Comparison of ENCODE assay signal across 8 mouse cellular contexts in the genomic region with DNA sequence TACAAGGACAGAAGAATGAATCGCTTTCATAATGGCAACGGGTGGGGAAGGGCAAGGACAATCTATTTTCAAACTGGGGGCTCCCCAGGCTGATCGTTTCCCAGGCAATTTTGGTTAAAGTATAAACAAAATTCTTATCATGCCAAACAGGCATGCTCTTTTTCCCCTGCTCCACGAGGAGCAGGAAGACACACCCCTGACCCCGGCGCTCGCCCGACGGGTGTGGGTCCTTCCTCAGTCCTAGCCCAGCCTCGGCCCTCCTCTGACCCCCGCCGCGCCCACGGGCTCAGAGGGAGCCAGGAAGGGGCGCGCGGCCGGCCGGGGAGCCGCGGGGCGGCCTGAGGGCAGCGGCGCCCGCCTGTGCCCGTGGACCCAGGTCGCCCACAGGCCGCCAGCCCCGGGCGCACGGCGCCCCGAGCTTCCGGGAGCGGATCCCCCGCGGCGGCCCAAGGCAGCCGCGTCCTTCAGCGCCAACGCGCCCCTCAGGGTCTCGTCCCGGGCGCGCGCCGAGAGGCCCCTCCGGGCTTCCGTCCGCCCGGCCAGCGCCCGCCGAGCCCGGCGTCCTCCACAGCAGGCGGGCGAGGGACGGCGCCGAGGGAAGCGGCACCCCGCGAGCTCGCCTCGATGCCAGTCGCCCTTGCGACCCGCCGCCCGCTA. TPM values are rescaled to one million over a fixed set of nuclear protein-coding genes. Genes with fewer than 3 reads are reported as not detected.
A peak's percentile ranks its signal among the peaks of the same experiment; 100 is the strongest.
DNase-seq lines count a peak whose midpoint lies in the region; ATAC-seq and TF ChIP-seq lines count a peak whose summit lies in the region.

No protein-coding gene starts in this region.

- WGBS in forebrain, embryonic 14.5 days: 0% methylated on average over 37 of the region's 73 CpGs
- under 1% methylated on average over 73 of the region's 73 CpGs for WGBS in limb, embryonic 10.5 days

- peak; percentile 90 for ATAC-seq in forebrain, embryonic 14.5 days
- ATAC-seq in megakaryocyte-erythroid progenitor cell, adult 5-6 weeks (replicated peaks; ENCODE audit: low FRiP score, low TSS enrichment, poor library complexity, severe bottlenecking): peak; percentile 88

- TF ChIP-seq POLR2A in testis, adult 2 months (IDR thresholded peaks at IDR 0.05; ENCODE audit: control insufficient read depth, low read depth, low read length): no peak

- H3K4me3 ChIP-seq in brown adipose tissue, adult 24 weeks (ENCODE audit: insufficient read depth, low read depth, low read length): peak overlapping the region; percentile 83
- H3K4me3 ChIP-seq in forebrain, embryonic 14.5 days (ENCODE audit: low read depth, low read length): peak overlapping the region; percentile 89
- peak overlapping the region; percentile 97 for H3K4me3 ChIP-seq in limb, embryonic 10.5 days
- H3K4me3 ChIP-seq in testis, adult 2 months (ENCODE audit: control insufficient read depth, low read depth, low read length): peak overlapping the region; percentile 75

- H3K9me3 ChIP-seq in forebrain, embryonic 14.5 days (replicated peaks; ENCODE audit: control insufficient read depth, low read length): no peaks in the 10 kb centered on the region
- no peaks in the 10 kb centered on the region for H3K9me3 ChIP-seq in limb, embryonic 10.5 days (replicated peaks)

- DNase-seq in frontal cortex, postnatal 10 days (ENCODE audit: low spot score in 2 of 2): peak; percentile 23 to 44
- DNase-seq in frontal cortex, adult 2 months (ENCODE audit: extremely low spot score in 1 of 2, low spot score in 1 of 2): no peak
- DNase-seq in forebrain, embryonic 14.5 days (ENCODE audit: low spot score): peak; percentile 20
- peak; percentile 76 for DNase-seq in heart, postnatal 4 days
- peak; percentile 69 for DNase-seq in limb, embryonic 10.5 days (ENCODE audit: low spot score)

- TF ChIP-seq CTCF in testis, adult 2 months (IDR thresholded peaks at IDR 0.05; ENCODE audit: control insufficient read depth, insufficient read depth, insufficient replicate concordance, low read depth, low read length): no peak

- no peaks in the 10 kb centered on the region for H3K27me3 ChIP-seq in forebrain, embryonic 14.5 days (replicated peaks; ENCODE audit: control insufficient read depth, insufficient read depth, low read length)
- H3K27me3 ChIP-seq in limb, embryonic 10.5 days (ENCODE audit: low read depth, poor library complexity, severe bottlenecking): no peaks in the 10 kb centered on the region
- no peaks in the 10 kb centered on the region for H3K27me3 ChIP-seq in testis, adult 2 months (ENCODE audit: control insufficient read depth, insufficient read depth, low read length)

- H3K4me2 ChIP-seq in forebrain, embryonic 14.5 days (ENCODE audit: low read length): peak overlapping the region; percentile 76

- peak overlapping the region; percentile 99 for H3K27ac ChIP-seq in brown adipose tissue, adult 24 weeks (replicated peaks; ENCODE audit: low read depth, low read length)
- peak overlapping the region; percentile 87 for H3K27ac ChIP-seq in forebrain, embryonic 14.5 days (ENCODE audit: low read depth, low read length)
- peak overlapping the region; percentile 92 for H3K27ac ChIP-seq in limb, embryonic 10.5 days
- H3K27ac ChIP-seq in testis, adult 2 months (ENCODE audit: control insufficient read depth, insufficient read depth, low read depth, low read length): peak overlapping the region; percentile 77

- peaks cover 9% of the 10 kb centered on the region; the same call in 1 of the 2 replicates for H3K4me1 ChIP-seq in brown adipose tissue, adult 24 weeks (ENCODE audit: control insufficient read depth, insufficient read depth, insufficient read length, low read length)
- peaks cover 5% of the 10 kb centered on the region; the same call in 1 of the 2 replicates for H3K4me1 ChIP-seq in forebrain, embryonic 14.5 days (ENCODE audit: control insufficient read depth, insufficient read depth, low read length)
- peaks cover 8% of the 10 kb centered on the region for H3K4me1 ChIP-seq in limb, embryonic 10.5 days
- no peaks in the 10 kb centered on the region; the same call in 1 of the 2 replicates for H3K4me1 ChIP-seq in testis, adult 2 months (ENCODE audit: control insufficient read depth, insufficient read depth, low read length)

- H3K9ac ChIP-seq in forebrain, embryonic 14.5 days (ENCODE audit: low read length): peak overlapping the region; percentile 93

- H3K36me3 ChIP-seq in forebrain, embryonic 14.5 days (ENCODE audit: control insufficient read depth, insufficient read depth, low read length): no peaks in the 10 kb centered on the region
- H3K36me3 ChIP-seq in limb, embryonic 10.5 days: no peaks in the 10 kb centered on the region
- no peaks in the 10 kb centered on the region for H3K36me3 ChIP-seq in testis, adult 2 months (ENCODE audit: control insufficient read depth, insufficient read depth, low read length)

RNA-seq across cellular contexts. Expression of gene 4931406P16Rik, which starts 0.4 kb away (rescaled TPM):
- polyA plus RNA-seq in frontal cortex, adult 2 months (2012; rRNA removed): 26.9 and 32.3 TPM in 2 replicates
- polyA plus RNA-seq in brown adipose tissue, adult 24 weeks (2012; ENCODE audit: insufficient read depth, insufficient read length, missing spikeins): 19.2 and 24.8 TPM in 2 replicates
- polyA plus RNA-seq in forebrain, embryonic 14.5 days (2014; fragmentation: Nextera tagmentation; extraction: Ambion mirVana): 25.3 and 31.2 TPM in 2 replicates
- 10 to 100 TPM; 85.5 to 89.9 TPM for total RNA-seq in heart, postnatal 4 days (2021)
- polyA plus RNA-seq in limb, embryonic 10.5 days (2016; fragmentation: Nextera tagmentation; extraction: Ambion mirVana): 22.8 and 27.2 TPM in 2 replicates
- total RNA-seq in megakaryocyte-erythroid progenitor cell, adult 5-6 weeks (2014; fragmentation: Nextera tagmentation): 18.1 and 31.2 TPM in 2 replicates
- 16.2 and 20.3 TPM in 2 replicates for total RNA-seq in megakaryocyte-erythroid progenitor cell, adult 5-6 weeks (2017)
- 16.3 and 17.6 TPM in 2 replicates for polyA plus RNA-seq in testis, adult 2 months (2012; rRNA removed)

Comparison
In these comparisons a context has a peak if more than half of its experiments do, and no peak if none do; other contexts are left out.
1. DNase-seq: peak in frontal cortex, postnatal 10 days (2 of 2), forebrain, embryonic 14.5 days (single experiment), heart, postnatal 4 days (single experiment) and limb, embryonic 10.5 days (single experiment); none in frontal cortex, adult 2 months (0 of 2).
2. Peak in every context shown above with its lines, with median percentiles within 50 percentile points of each other: H3K27ac ChIP-seq and H3K4me3 ChIP-seq.